Mouse (Mus musculus): ENCODE results near the gene Mtg2. TPM values are rescaled to one million over a fixed set of nuclear protein-coding genes. Genes with fewer than 3 reads are reported as not detected.

Mtg2 gene
- polyA plus RNA-seq, 1 experiment from 2014 or later = 24.6 TPM

Other genes with a start within 250 kb of the Mtg2 start
- 5.9 and 6.0 TPM in 2 replicates for gene Taf4, start 93.9 kb upstream of the Mtg2 start, polyA plus RNA-seq (2014; fragmentation: Nextera tagmentation; extraction: Ambion mirVana)
- 8.6 and 18.3 TPM in 2 replicates for gene Lsm14b, start 45.6 kb upstream of the Mtg2 start, polyA plus RNA-seq (2014; fragmentation: Nextera tagmentation; extraction: Ambion mirVana)
- gene Psma7, start 28.2 kb upstream of the Mtg2 start, polyA plus RNA-seq (2014; fragmentation: Nextera tagmentation; extraction: Ambion mirVana) = 713 and 771 TPM in 2 replicates
- 3.5 and 6.9 TPM in 2 replicates for gene Ss18l1, start 28.1 kb upstream of the Mtg2 start, polyA plus RNA-seq (2014; fragmentation: Nextera tagmentation; extraction: Ambion mirVana)
- not detected in 2 replicates for gene Hrh3, start 33.9 kb downstream of the Mtg2 start, polyA plus RNA-seq (2014; fragmentation: Nextera tagmentation; extraction: Ambion mirVana)
- 18.4 and 34.4 TPM in 2 replicates for gene Osbpl2, start 48.7 kb downstream of the Mtg2 start, polyA plus RNA-seq (2014; fragmentation: Nextera tagmentation; extraction: Ambion mirVana)
- 159 and 160 TPM in 2 replicates for gene Adrm1, start 100.9 kb downstream of the Mtg2 start, polyA plus RNA-seq (2014; fragmentation: Nextera tagmentation; extraction: Ambion mirVana)
- 43.1 and 54.1 TPM in 2 replicates for gene Lama5, start 155.3 kb downstream of the Mtg2 start, polyA plus RNA-seq (2014; fragmentation: Nextera tagmentation; extraction: Ambion mirVana)
- 730 and 1,037 TPM in 2 replicates for gene Rps21, start 186.8 kb downstream of the Mtg2 start, polyA plus RNA-seq (2014; fragmentation: Nextera tagmentation; extraction: Ambion mirVana)
- gene Cables2, start 202.9 kb downstream of the Mtg2 start, polyA plus RNA-seq (2014; fragmentation: Nextera tagmentation; extraction: Ambion mirVana) = 13.3 and 21.1 TPM in 2 replicates
- gene Rbbp8nl, start 219.3 kb downstream of the Mtg2 start, polyA plus RNA-seq (2014; fragmentation: Nextera tagmentation; extraction: Ambion mirVana) = 0.37 and 1.1 TPM in 2 replicates

Data from kidney, embryonic 14.5 days (tissue).